Mouse (Mus musculus): ENCODE measurements around the gene Elf4.

GRCm38 (mm10) chrX:48452231-48452890, 10.6 kb downstream of the Elf4 start:
- TF ChIP-seq GATA1 (IDR thresholded peaks at IDR 0.05; ENCODE audit: borderline replicate concordance, low read length) (no peak), FLI1 (IDR thresholded peaks at IDR 0.05; ENCODE audit: low read length) (no peak)

Measured in megakaryocyte, embryonic 14.5 days (primary cell).